Mouse (Mus musculus): ENCODE results near the gene Zfp598. TPM values are rescaled to one million over a fixed set of nuclear protein-coding genes. Genes with fewer than 3 reads are reported as not detected.
A peak's percentile ranks its signal among the peaks of the same experiment; 100 is the strongest.
"Not testable (repeated sequence)": the region's sequence is repeated elsewhere in the genome, so short reads cannot be mapped to it uniquely, and the experiment has no call there.

Gene Zfp598
- polyA plus RNA-seq, 1 experiment from 2014 or later: 21.2 TPM

- peaks cover 66% of the 10 kb centered on the region for H3K4me1 ChIP-seq (replicated peaks)
- peaks cover 50% of the 10 kb centered on the region for H3K27me3 ChIP-seq (replicated peaks)
- H3K9me3 ChIP-seq (replicated peaks): no peaks in the 10 kb centered on the region
- H3K36me3 ChIP-seq: 0 out of 2 replicates have a peak, but pooled peaks cover 4% of the 10 kb centered on the region
- ATAC-seq (ENCODE audit: insufficient number of reproducible peaks, low FRiP score): no peak
- peak overlapping the region; percentile 87 for H3K27ac ChIP-seq (ENCODE audit: poor library complexity, severe bottlenecking)
- WGBS: 68% methylated on average over 11 of the region's 11 CpGs
- peak overlapping the region; percentile 96 for H3K4me2 ChIP-seq
- peak overlapping the region; percentile 56 for H3K9ac ChIP-seq
- peak overlapping the region; percentile 21 for H3K4me3 ChIP-seq
These were observed 22.0 kb upstream of the Zfp598 start for GRCm38 (mm10) chr17:24647493-24647892.

GRCm38 (mm10) chr17:24648731-24649377, 20.6 kb upstream of the Zfp598 start:
- peaks cover 65% of the 10 kb centered on the region for H3K4me1 ChIP-seq (replicated peaks)
- H3K4me2 ChIP-seq: peak overlapping the region; percentile 96
- no peaks in the 10 kb centered on the region for H3K9me3 ChIP-seq (replicated peaks)
- H3K4me3 ChIP-seq: peak overlapping the region; percentile 77
- WGBS: 69% methylated on average over 10 of the region's 10 CpGs
- no peaks in the 10 kb centered on the region for H3K36me3 ChIP-seq
- peak overlapping the region; percentile 84 for H3K9ac ChIP-seq
- 0 out of 2 replicates have a peak overlapping the region, but pooled peaks have one; percentile 68 for H3K27ac ChIP-seq (ENCODE audit: poor library complexity, severe bottlenecking)
- no peak for ATAC-seq (ENCODE audit: insufficient number of reproducible peaks, low FRiP score)
- H3K27me3 ChIP-seq (replicated peaks): peaks cover 45% of the 10 kb centered on the region

DNA sequence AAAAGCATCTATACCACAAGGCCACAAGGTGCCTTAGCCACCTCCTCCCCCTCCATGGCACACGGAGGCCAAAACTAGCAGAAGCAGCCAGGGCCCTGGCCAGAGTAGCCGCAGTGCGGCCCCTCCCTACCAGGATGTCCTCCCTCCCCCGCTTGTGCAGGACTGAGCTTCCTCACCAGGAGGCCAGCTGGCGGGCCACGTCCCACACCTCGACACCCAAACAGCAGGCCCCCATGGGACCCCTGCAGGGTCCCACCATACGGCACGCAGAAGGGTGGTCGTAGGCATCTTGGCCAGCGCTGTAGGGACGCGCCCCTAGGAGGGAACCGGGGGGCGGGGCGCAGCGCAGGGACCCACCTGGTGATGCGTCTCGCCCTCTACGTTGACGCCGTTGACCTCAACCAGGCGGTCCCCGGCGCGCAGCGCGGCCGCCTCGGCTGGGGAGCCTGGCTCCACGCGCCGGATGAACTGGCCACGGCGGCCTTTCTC, 19.9 kb upstream of the Zfp598 start:
- H3K36me3 ChIP-seq: no peaks in the 10 kb centered on the region
- H3K4me3 ChIP-seq: peak overlapping the region; percentile 77
- no peaks in the 10 kb centered on the region for H3K9me3 ChIP-seq (replicated peaks)
- WGBS: under 1% methylated on average over 33 of the region's 35 CpGs
- H3K4me2 ChIP-seq: peak overlapping the region; percentile 96
- peak; percentile 27 for ATAC-seq (ENCODE audit: insufficient number of reproducible peaks, low FRiP score)
- peak overlapping the region; percentile 68 for H3K27ac ChIP-seq (ENCODE audit: poor library complexity, severe bottlenecking)
- peaks cover 45% of the 10 kb centered on the region for H3K27me3 ChIP-seq (replicated peaks)
- peaks cover 58% of the 10 kb centered on the region for H3K4me1 ChIP-seq (replicated peaks)
- peak overlapping the region; percentile 84 for H3K9ac ChIP-seq

DNA sequence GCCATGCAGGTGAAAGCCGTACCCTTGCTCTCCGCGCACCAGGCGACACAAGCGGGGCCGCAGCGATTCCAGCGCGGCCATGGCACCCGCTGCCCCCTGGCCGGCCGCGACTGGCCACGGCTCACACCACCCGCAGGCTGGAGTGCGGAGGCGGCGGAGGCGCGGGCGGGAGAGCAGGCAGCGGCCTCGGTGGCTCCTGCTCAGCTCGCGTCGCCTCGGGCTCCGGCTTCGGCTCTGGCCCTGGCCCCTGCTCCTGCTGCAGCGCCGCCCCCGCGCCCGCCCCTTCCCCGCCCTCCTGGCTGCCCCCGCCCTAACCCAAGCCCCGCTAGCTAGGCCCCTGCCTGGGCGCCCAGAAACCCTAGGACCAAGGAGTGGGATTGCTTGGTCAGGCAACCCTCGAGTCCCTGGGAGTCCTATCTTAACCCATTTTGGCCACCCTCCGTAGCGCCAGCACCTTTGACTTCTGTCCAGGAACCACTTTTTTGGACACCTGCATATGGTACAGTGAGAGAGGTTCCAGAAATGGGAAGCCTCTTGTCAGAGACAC, 19.3 kb upstream of the Zfp598 start, which contains the start of gene Slc9a3r2:
Gene Slc9a3r2 (minus strand): TSS at position 258 of the 547 bp plus-strand sequence.
- peak within 1 kb of the TSS; percentile 96 for H3K4me2 ChIP-seq
- H3K9me3 ChIP-seq (replicated peaks): no peaks in the 10 kb centered on the region
- WGBS: under 1% methylated on average over 35 of the region's 41 CpGs
- peak within 1 kb of the TSS; percentile 84 for H3K9ac ChIP-seq
- no peaks in the 10 kb centered on the region for H3K36me3 ChIP-seq
- H3K4me3 ChIP-seq: peak within 1 kb of the TSS; percentile 77
- peaks cover 52% of the 10 kb centered on the region for H3K4me1 ChIP-seq (replicated peaks)
- H3K27me3 ChIP-seq (replicated peaks): peaks cover 47% of the 10 kb centered on the region
- H3K27ac ChIP-seq (ENCODE audit: poor library complexity, severe bottlenecking): peak within 1 kb of the TSS; percentile 68
- peak; percentile 76 for ATAC-seq (ENCODE audit: insufficient number of reproducible peaks, low FRiP score)

- peak overlapping the region; percentile 96 for H3K4me2 ChIP-seq
- 78% methylated on average over 4 of the region's 4 CpGs for WGBS
- H3K36me3 ChIP-seq: no peaks in the 10 kb centered on the region
- H3K4me3 ChIP-seq: no peak overlapping the region
- no peaks in the 10 kb centered on the region for H3K9me3 ChIP-seq (replicated peaks)
- H3K27me3 ChIP-seq (replicated peaks): peaks cover 49% of the 10 kb centered on the region
- H3K4me1 ChIP-seq (replicated peaks): peaks cover 46% of the 10 kb centered on the region
- ATAC-seq (ENCODE audit: insufficient number of reproducible peaks, low FRiP score): no peak
- 0 out of 2 replicates have a peak overlapping the region, but pooled peaks have one; percentile 84 for H3K9ac ChIP-seq
- no peak overlapping the region for H3K27ac ChIP-seq (ENCODE audit: poor library complexity, severe bottlenecking)
These were observed 18.7 kb upstream of the Zfp598 start for GRCm38 (mm10) chr17:24650766-24651165.

DNA sequence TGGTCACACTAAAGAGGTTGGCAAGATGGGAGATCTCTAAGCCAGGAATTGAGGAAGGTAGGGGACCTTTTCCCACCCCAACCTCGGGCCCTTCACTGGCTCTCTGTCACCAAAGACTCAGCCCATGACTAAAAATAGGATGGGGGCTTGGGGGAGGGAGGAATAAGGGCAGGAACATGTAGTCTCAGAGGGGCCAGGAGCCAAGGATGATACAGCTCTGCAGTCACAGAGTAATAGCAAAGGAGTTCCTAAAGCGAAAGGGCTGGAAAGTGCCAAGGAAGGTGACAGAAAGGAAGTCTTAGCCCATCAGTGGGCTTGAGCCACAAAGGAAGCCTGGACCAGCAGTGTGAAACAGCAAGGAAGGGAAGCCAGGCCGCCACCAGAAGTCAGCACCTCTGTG, 17.7 kb upstream of the Zfp598 start:
- H3K4me2 ChIP-seq: no peak overlapping the region
- 54% methylated on average over 3 of the region's 3 CpGs for WGBS

GRCm38 (mm10) chr17:24653967-24654710, 15.3 kb upstream of the Zfp598 start:
- no peak overlapping the region for H3K27ac ChIP-seq (ENCODE audit: poor library complexity, severe bottlenecking)
- WGBS: 4% methylated on average over 19 of the region's 19 CpGs
- no peaks in the 10 kb centered on the region for H3K9me3 ChIP-seq (replicated peaks)
- H3K27me3 ChIP-seq (replicated peaks): peaks cover 58% of the 10 kb centered on the region
- H3K36me3 ChIP-seq: no peaks in the 10 kb centered on the region
- H3K4me2 ChIP-seq: peak overlapping the region; percentile 65
- H3K9ac ChIP-seq: peak overlapping the region; percentile 44; the same call in 1 of the 2 replicates
- 0 out of 2 replicates have a peak, but pooled peaks have one; percentile 23 for ATAC-seq (ENCODE audit: insufficient number of reproducible peaks, low FRiP score)
- peak overlapping the region; percentile 34 for H3K4me3 ChIP-seq
- peaks cover 34% of the 10 kb centered on the region for H3K4me1 ChIP-seq (replicated peaks)

More for the DNA sequence above, 17.7 kb upstream of the Zfp598 start:
- Histone ChIP-seq H3K4me3 (no peak overlapping the region), H3K27ac (ENCODE audit: poor library complexity, severe bottlenecking) (no peak overlapping the region), H3K36me3 (no peaks in the 10 kb centered on the region), H3K27me3 (replicated peaks) (peaks cover 58% of the 10 kb centered on the region), H3K9me3 (replicated peaks) (no peaks in the 10 kb centered on the region), H3K9ac (peak overlapping the region; percentile 39; the same call in 1 of the 2 replicates), H3K4me1 (replicated peaks) (peaks cover 40% of the 10 kb centered on the region)
- no peak for ATAC-seq (ENCODE audit: insufficient number of reproducible peaks, low FRiP score)

DNA sequence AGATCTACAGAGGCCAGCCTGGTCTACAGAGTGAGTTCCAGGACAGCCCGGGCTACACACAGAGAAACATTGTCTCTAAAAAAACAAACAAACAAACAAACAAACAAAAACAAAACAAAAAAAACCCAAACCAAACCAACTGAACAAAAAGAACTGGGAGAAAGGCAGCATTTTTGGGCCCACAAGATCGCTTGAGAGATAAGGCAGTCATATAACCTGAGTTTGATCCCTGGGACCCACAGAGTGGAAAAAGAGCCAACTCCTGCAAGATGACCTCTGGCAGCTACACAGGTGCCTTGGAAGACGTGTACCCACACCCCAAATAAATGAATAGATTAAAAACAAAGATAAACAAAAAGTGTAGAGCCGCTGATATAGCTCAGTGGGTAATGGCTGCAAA, 14.5 kb upstream of the Zfp598 start:
- Histone ChIP-seq H3K4me2 (no peak overlapping the region), H3K4me1 (replicated peaks) (peaks cover 25% of the 10 kb centered on the region), H3K4me3 (no peak overlapping the region), H3K27ac (ENCODE audit: poor library complexity, severe bottlenecking) (no peak overlapping the region), H3K36me3 (no peaks in the 10 kb centered on the region), H3K27me3 (replicated peaks) (peaks cover 64% of the 10 kb centered on the region), H3K9ac (no peak overlapping the region), H3K9me3 (replicated peaks) (no peaks in the 10 kb centered on the region)
- WGBS: 68% methylated on average over 4 of the region's 4 CpGs
- ATAC-seq (ENCODE audit: insufficient number of reproducible peaks, low FRiP score): no peak

DNA sequence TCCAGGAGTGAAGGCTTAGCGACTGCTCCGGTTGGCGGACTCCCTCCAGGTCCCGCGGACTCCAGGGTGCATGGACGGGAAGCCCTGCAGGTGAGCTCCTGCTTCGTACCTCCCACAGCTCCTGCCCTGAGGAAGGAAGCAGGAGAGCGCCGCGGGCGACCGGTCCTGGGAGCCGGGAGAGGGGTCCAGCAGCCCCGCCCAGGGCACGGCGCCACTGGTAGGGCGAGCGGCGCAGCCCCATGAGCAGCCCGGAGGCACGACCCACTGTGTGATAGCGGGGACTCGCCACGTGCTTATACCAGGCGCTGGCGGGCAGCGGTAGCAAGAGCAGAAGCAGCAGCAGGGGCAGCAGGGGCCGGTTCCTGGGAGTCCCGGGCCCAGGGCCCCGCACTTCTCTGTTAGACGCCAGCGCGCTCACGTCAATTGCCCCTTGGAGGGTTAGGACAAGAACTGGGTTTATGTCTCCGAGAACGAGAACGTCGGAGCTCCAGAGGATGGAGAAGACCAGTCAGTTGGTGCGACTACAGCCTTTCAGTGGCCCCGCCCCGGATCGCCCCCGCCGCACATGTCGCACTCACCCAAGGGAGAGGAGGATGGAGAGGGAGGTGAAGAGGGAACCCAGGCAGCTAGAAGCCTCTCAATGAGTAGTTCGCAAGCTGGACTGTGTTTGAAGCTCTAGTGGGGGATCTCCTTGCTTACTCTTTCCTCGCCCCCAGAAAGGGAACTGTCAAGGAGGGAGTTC, 11.3 kb upstream of the Zfp598 start, which contains the start of gene Npw:
Gene Npw (minus strand): TSS at position 441 of the 742 bp plus-strand sequence.
- H3K27me3 ChIP-seq (replicated peaks): peaks cover 67% of the 10 kb centered on the region
- 2% methylated on average over 47 of the region's 47 CpGs for WGBS
- peak; percentile 54; the same call in 1 of the 2 replicates for ATAC-seq (ENCODE audit: insufficient number of reproducible peaks, low FRiP score)
- H3K36me3 ChIP-seq: no peaks in the 10 kb centered on the region
- H3K4me1 ChIP-seq (replicated peaks): peaks cover 19% of the 10 kb centered on the region
- H3K9me3 ChIP-seq (replicated peaks): no peaks in the 10 kb centered on the region
- peak within 1 kb of the TSS; percentile 8 for H3K9ac ChIP-seq
- peak within 1 kb of the TSS; percentile 77 for H3K4me2 ChIP-seq
- no peak within 1 kb of the TSS for H3K27ac ChIP-seq (ENCODE audit: poor library complexity, severe bottlenecking)
- H3K4me3 ChIP-seq: peak within 1 kb of the TSS; percentile 44

DNA sequence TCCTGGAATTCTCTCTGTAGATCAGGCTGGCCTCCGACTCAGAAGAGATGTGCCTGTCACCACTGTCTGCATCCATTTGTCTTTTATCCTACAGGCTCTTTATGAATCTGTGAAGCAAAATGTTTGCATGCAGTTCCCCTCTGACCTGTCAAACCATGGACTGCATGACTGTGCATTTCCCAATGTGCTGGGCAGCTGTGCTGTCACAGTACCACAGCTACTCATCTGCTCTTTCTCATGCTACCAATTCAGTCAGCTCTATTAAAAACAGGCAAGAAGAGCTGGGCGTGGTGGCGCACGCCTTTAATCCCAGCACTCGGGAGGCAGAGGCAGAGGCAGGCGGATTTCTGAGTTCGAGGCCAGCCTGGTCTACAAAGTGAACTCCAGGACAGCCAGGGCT, 2.5 kb upstream of the Zfp598 start:
- not testable (repeated sequence) for ATAC-seq (ENCODE audit: insufficient number of reproducible peaks, low FRiP score)
- 50% methylated on average over 7 of the region's 7 CpGs for WGBS

More for the DNA sequence above, 2.5 kb upstream of the Zfp598 start:
- Histone ChIP-seq H3K27me3 (replicated peaks) (peaks cover 14% of the 10 kb centered on the region; the same call in 1 of the 2 replicates), H3K4me1 (replicated peaks) (peaks cover 25% of the 10 kb centered on the region)
- H3K27ac ChIP-seq (ENCODE audit: poor library complexity, severe bottlenecking); H3K9me3 ChIP-seq (replicated peaks); H3K4me3 ChIP-seq; H3K9ac ChIP-seq; H3K36me3 ChIP-seq; H3K4me2 ChIP-seq: not testable (repeated sequence)
